Mouse (Mus musculus) layer of hippocampus, postnatal 36 days (tissue): ENCODE measurements around the gene Cerkl. TPM values are rescaled to one million over a fixed set of nuclear protein-coding genes. Genes with fewer than 3 reads are reported as not detected.

Experiments
- DNase-seq, 2 experiments: peaks; one replicate each; pipeline ENCODE4 v3.0.0; 2022
- total RNA-seq, 2 experiments: library from RNA; stranded (reverse); gene quantifications; 2 replicates each; pipeline ENCODE4 v1.2.3; 2021

Gene Cerkl
- total RNA-seq, 2 experiments from 2014 or later, result 6.1 to 7.3 TPM

DNA sequence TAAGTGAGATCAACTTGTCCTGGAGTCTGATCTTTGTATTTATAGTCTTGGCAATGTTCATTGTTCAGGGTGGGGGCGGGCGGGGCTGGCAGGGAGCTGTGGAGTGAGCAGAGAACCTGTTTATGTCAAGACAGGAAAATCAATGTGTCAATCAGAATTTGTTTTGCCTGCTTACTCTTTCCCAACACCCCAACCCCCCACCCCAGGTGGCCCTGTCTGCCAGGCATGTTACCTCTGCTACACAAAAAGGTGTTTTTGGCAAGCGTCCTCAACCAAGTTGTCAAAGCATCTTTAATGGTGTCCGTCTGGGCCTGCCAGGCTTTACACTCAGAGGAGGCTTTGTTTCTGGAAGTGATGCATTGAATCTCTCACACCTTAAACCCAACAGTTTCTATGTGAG, 141.5 kb downstream of the Cerkl start:
- no peak for DNase-seq

DNA sequence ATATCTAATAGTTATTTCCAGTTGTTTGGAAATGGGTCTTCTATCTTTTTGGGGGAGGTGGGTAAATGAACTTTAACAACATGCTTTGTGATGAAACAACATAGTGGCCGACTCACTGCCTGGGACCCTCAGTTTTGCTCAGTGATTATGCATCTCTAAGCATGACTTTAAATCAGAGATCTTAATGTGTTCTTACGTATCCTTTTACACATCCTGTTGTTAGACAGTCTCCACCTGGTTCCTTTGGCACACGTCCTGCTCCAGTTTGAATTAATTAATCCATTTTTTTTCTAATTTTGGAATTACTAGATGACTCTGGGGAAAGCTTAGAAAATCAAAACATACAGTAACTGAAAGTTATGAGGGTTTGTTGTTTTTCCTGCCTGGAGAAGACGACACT, 144.1 kb downstream of the Cerkl start:
- no peak for DNase-seq

DNA sequence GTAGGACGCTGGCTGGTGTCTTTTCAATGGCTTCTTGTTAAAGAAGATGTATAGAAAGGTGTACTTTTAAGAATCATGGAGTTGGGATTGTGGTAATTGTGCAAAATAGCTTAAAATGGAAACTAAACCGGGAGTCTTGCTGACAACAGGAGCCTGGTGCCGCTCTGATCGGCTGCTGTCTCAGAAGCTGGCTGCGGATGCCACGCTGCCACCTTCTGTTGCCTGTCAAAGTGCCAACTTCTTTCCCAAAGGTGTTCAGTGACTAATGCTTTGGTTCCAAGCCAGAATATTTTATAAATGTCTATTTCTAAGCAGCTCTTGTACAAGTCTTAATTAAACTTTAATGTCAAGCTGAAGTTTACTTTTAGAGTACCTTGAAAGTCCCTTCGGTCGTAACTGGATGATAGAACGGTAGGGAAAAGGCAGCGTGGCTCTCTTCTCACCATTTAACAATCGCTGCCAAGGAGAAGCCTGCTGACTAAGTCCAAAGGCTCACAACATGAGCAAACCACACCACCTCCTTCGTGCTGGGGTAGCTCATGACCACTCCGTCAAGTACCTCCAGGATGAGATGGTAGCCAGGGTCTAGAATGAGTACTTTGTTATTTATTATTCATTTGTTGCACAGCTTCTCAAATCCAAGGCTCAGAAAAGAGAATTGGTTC, 147.0 kb downstream of the Cerkl start:
- DNase-seq, result peak in 1 of 2 experiments; percentile 18

DNA sequence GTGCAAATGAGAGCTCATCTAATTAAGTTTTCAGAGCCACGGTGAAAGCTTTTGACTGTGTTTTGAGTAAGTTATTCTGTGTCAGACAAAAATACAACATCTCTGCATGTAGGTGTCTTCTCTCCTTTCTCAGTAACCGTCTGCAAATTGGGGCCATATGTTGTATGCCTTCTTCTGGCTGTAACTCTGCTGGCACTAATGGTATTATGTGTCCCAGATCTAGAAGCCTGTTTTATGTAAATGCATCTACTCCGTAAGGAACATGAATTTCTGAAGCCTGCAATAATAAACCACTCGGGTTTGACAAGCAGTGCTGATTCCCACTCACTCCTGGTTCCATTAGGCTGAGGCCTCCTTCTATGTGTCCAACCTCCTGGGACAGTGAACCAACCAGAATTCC, 149.0 kb downstream of the Cerkl start:
- peak in 1 of 2 experiments; percentile 18 for DNase-seq

DNA sequence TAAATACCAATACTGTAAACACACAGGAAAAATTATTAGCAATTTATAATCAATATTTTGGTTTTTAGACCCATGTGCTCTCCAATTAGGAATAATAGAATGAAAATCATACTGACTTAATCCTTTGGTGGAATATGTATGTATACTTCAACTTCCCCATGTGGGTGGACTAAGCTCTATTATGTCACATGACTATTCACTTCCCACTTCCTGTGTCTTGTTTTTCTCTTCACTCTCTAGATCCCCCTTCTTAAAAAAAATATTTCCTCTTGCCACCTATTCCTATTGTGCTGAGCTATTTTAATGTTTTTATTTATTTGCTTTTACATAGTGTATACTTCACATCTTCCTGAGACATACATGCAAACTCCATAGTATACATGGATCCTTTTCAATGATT, 154.2 kb downstream of the Cerkl start:
- no peak for DNase-seq

DNA sequence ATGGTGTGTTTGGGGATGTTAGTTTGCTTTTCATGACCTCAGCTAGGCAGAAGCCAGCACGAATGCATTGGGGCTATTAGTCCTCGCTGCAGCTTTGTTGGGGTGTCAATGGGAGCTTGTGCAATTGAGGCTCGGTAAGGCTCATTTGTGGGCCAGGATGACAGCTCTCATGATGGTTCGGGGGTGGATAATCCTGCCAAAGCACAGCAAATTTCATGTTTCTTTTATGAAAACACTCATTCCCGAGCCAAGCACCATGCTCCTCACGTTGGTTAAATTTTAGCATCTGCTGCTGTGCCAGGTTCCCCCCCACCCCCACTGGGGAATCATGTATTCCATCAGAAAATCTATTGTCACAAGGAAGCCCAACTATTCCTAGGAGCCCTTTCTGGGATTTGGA, 164.2 kb downstream of the Cerkl start:
- DNase-seq, result peak; percentile 41 to 48

DNA sequence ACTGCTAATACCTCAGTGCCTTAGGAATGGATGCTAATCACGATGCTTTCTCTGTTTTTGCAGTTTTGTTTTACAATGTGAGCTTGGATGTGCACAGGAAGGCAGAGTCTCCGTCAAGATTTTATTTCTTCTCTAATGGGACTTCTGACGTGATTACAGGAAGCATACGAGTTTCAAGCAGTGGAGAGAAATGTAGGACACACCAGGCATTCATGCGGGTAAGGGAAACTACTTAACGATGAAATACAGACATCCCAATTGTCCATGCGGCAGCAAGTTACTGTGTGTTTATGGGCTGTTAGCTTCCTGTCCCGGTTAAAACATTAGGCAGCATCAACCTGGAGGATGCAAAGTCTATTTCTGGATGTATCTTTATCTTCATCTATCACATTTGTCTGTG, 164.7 kb downstream of the Cerkl start:
- no peak for DNase-seq

DNA sequence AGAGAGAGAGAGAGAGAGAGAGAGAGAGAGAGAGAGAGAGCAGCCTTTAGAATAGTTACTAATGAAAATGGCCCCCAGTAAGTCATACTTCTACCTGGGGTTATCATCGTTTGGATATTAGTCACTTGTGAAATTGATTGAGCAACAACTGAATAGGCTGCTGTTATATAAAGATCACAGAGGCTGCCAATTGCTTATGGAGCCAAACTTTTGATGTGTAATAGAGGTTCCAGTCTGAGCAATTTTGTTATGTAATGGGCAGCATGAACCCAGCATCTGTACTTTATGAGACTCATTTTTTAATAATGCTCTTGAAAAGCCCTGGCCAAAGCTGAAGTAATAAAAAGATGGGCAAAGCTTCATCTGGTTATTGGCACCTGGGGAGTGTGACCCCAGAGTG, 166.4 kb downstream of the Cerkl start:
- no peak for DNase-seq

DNA sequence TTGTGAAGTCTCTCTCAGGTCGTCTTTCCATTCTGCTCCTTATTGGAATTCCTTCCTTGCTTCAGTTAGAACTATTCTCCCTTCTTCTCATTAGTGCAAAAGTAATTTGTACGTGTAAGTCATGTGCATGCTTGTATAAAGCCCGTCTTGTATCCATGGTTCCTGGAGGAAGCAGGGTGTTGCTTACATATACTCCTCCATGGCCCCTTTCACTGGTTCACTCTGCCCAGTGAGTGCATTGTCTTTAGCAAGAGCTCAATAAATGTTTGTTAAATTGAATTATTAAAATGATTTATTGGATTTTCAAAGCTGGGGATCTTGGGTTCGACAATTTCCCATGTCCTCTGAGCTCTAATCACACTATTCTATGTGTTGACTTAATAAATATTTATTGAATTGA, 172.4 kb downstream of the Cerkl start:
- DNase-seq, result no peak

Other genes starting within 250 kb of the Cerkl start
- 10 to 100 TPM; 26.1 to 29.7 TPM for gene Itga4, start 201.4 kb downstream of the Cerkl start, total RNA-seq
- 10 to 100 TPM; 33.0 to 33.9 TPM for gene Neurod1, start within 50 bp of the Cerkl start, total RNA-seq
- 10 to 100 TPM; 39.8 to 43.3 TPM for gene Itprid2, start 178.6 kb upstream of the Cerkl start, total RNA-seq